Mouse (Mus musculus): ENCODE measurements around the gene Jarid2.

DNA sequence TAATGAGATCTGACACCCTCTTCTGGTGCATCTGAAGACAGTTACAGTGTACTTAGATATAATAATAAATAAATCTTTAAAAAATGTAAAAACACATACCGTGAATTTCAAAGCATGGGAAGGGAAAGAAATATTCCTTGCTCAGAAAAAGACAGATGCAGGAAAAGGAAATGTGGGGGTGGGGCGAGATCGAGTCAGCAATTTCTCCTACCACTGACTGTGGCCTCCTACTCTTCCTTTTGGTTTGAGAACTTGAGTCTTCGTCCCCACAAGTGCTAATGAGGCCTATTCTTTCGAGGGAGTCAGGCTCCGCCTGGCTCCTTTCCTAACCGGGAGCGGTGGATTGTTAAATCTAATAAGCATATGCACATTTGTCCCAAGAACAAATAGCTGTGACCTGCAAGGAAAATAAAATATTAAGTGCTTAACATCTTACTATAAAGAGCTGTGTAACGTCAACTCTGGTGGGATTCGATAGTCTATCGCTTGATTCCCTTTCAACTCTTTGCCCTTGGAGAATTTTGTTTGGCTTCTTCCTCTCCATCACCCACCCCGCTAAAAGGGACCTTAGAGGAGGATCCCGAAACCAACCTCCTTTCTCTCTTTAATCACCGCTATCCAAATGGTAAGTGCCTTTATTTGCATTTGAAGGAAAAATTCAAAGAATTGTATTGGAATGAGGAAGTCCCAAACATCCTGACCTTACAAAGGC, 24.1 kb upstream of the Jarid2 start:
- TF ChIP-seq POLR2A (IDR thresholded peaks at IDR 0.05; ENCODE audit: borderline replicate concordance, insufficient read depth, low read length) (no peak), CTCF (IDR thresholded peaks at IDR 0.05; ENCODE audit: borderline replicate concordance, insufficient read depth, low read depth, low read length) (no peak)

Measured in cerebellum, adult 2 months (tissue).